Mouse (Mus musculus) liver, embryonic 15.5 days (tissue): ENCODE measurements around the gene Mia3. TPM values are rescaled to one million over a fixed set of nuclear protein-coding genes. Genes with fewer than 3 reads are reported as not detected.

ENCODE experiments used
- ATAC-seq: fragments of 200-750 bp; cut with Nextera tagmentation; 2 replicates; pipeline ENCODE4 v1.8.0; 2017; ENCODE audit warnings: moderate number of reproducible peaks, mild to moderate bottlenecking, moderate library complexity; ENCODE audit not compliant: insufficient read depth
- H3K27ac ChIP-seq: fragments of 300-500 bp; sonication (generic); replicated peaks from 2 replicates; pipeline ENCODE4 v1.5.1; 2015; ENCODE audit warnings: mild to moderate bottlenecking, inconsistent platforms
- H3K27me3 ChIP-seq: fragments of 300-500 bp; sonication (generic); 2 replicates; pipeline ENCODE4 v1.6.1; 2015; ENCODE audit warnings: mild to moderate bottlenecking, inconsistent platforms
- H3K36me3 ChIP-seq: fragments of 300-500 bp; sonication (generic); replicated peaks from 2 replicates; pipeline ENCODE4 v1.6.1; 2015; ENCODE audit warnings: moderate library complexity, mild to moderate bottlenecking, inconsistent platforms
- H3K4me1 ChIP-seq: fragments of 300-500 bp; sonication (generic); replicated peaks from 2 replicates; pipeline ENCODE4 v1.6.1; 2015; ENCODE audit warnings: inconsistent platforms
- H3K4me2 ChIP-seq: fragments of 300-500 bp; sonication (generic); 2 replicates; pipeline ENCODE4 v1.6.1; 2015; ENCODE audit warnings: moderate library complexity, mild to moderate bottlenecking, inconsistent platforms
- H3K4me3 ChIP-seq: fragments of 300-500 bp; sonication (generic); replicated peaks from 2 replicates; pipeline ENCODE4 v1.5.1; 2015; ENCODE audit warnings: mild to moderate bottlenecking, inconsistent platforms
- H3K9ac ChIP-seq: fragments of 300-500 bp; sonication (generic); 2 replicates; pipeline ENCODE4 v1.6.1; 2015; ENCODE audit warnings: moderate library complexity, mild to moderate bottlenecking, inconsistent platforms
- H3K9me3 ChIP-seq: fragments of 300-500 bp; sonication (generic); replicated peaks from 2 replicates; pipeline ENCODE4 v1.6.1; 2016; ENCODE audit warnings: inconsistent platforms
- WGBS: fragments of 180-500 bp; shearing (Covaris S2); methylation state at CpG from one replicate; pipeline ENCODE4 v1.1.7; 2015; ENCODE audit warnings: mixed read lengths; ENCODE audit not compliant: insufficient replicate concordance; 5-methylcytosine and 5-hydroxymethylcytosine counted together
- polyA plus RNA-seq: library from polyadenylated mRNA; unstranded; fragments of >200 nt; fragmentation: Nextera tagmentation; extraction: Ambion mirVana; gene quantifications from 2 replicates; pipeline ENCODE4 v1.2.1, GENCODE M21; 2015

Mia3 gene
- polyA plus RNA-seq, 1 experiment from 2014 or later: 27.0 TPM

DNA sequence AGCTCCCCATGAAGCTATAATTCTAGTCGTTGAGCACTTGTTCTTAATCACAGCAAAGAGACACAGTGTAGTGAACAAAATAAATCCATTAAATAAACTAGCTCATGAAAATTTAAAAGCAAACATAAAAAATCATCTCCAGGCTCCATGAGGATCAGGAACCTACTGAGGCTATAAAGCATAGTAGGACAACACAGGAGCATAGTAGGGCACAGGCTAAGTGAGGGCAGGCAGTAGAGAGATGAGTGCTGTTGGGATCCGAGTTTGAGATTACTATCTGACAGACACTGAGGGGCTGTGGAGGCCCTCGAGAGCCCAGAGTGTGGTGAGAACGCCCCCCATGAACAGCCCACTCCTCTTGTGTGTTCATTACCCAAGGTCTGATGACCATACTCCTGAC lies 7.7 kb upstream of the Mia3 start:
- H3K9me3 ChIP-seq: no peaks in the 10 kb centered on the region; the same call in 1 of the 2 replicates
- H3K4me2 ChIP-seq: no peak overlapping the region
- H3K27me3 ChIP-seq: peaks cover 8% of the 10 kb centered on the region; the same call in 1 of the 2 replicates
- 53% methylated on average over 4 of the region's 4 CpGs for WGBS
- H3K4me3 ChIP-seq: no peak overlapping the region
- no peak overlapping the region for H3K27ac ChIP-seq
- H3K4me1 ChIP-seq: peaks cover 6% of the 10 kb centered on the region
- no peak overlapping the region for H3K9ac ChIP-seq
- no peak for ATAC-seq
- H3K36me3 ChIP-seq: no peaks in the 10 kb centered on the region

DNA sequence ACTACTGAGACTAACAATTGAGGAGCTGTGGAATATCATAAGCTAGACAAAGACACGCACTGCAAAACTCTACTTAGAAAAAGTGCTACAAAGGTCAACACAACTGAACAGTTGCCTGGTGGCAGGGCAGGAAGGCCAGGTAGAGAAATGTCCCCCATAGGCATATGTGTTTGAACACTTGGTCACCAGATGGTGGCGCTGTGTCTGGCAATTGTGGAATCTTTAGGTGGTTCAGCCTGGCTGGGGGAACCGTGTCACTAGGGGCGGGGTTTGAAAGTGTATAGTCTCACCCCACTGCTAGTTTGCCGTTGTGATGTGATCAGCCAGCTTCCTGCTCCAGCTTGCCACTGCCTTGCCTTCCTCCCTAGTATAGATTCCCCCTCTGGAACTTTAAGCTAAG lies 5.4 kb upstream of the Mia3 start:
- Histone ChIP-seq H3K9me3 (no peaks in the 10 kb centered on the region; the same call in 1 of the 2 replicates), H3K27me3 (peaks cover 28% of the 10 kb centered on the region; the same call in 1 of the 2 replicates), H3K27ac (no peak overlapping the region), H3K9ac (no peak overlapping the region), H3K4me2 (no peak overlapping the region), H3K36me3 (no peaks in the 10 kb centered on the region), H3K4me1 (peaks cover 12% of the 10 kb centered on the region), H3K4me3 (no peak overlapping the region)
- ATAC-seq: no peak
- 67% methylated on average over 5 of the region's 5 CpGs for WGBS

DNA sequence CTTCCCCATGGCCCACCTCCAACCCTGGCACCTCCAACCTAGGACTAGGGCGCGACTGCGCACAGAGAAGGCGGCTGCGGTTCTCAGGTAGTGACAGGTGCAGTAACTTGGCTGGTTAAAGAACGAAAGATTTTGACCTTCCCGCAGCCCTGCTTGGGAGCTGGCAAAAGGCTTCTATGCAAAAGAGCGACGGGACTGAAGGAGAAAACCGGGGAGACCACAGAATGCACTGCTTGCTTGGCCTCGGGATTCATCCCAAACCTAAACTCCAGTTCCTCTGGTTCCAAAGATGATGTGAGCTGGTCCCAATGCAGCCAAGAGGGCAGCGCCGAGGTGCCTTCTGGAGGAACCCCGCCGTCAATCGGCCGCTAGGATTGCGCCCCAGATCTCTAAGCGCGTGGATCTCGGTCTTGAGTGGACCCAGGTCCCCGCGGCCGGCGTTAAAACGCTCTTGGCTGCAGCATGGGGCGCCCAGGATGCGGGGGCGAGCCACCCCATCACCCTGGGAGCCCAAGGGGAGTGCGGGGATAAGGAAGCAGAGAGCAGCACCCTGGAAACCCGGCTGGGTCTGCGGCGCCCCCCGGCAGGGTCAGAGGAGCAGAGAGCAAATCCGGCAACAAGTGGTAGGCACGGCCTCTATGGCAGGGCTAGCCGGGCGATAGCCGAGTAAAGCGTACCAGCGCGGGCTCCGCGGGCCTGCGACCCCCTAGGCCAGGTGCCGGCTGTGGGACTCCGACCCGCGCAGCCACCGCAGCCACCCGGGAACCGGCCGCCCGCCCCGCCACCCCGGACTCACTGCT lies 552 bp downstream of the Mia3 start:
- no peak overlapping the region for H3K27ac ChIP-seq
- H3K4me3 ChIP-seq: peak overlapping the region; percentile 83
- 0 out of 2 replicates have a peak, but pooled peaks cover 16% of the 10 kb centered on the region for H3K36me3 ChIP-seq
- peak overlapping the region; percentile 76 for H3K9ac ChIP-seq
- H3K4me1 ChIP-seq: peaks cover 23% of the 10 kb centered on the region
- peak; percentile 43 for ATAC-seq
- WGBS: 3% methylated on average over 56 of the region's 56 CpGs
- H3K27me3 ChIP-seq: peaks cover 48% of the 10 kb centered on the region
- no peaks in the 10 kb centered on the region for H3K9me3 ChIP-seq
- H3K4me2 ChIP-seq: peak overlapping the region; percentile 94

- 77% methylated on average over 5 of the region's 5 CpGs for WGBS
- H3K27ac ChIP-seq: no peak overlapping the region
Measured at GRCm38 (mm10) chr1:183366361-183366760, 3.0 kb downstream of the Mia3 start.

GRCm38 (mm10) chr1:183363577-183363867 lies 5.8 kb downstream of the Mia3 start:
- no peak overlapping the region for H3K27ac ChIP-seq
- 67% methylated on average over 5 of the region's 5 CpGs for WGBS
- ATAC-seq: no peak
- H3K4me1 ChIP-seq: peaks cover 8% of the 10 kb centered on the region
- no peak overlapping the region for H3K4me2 ChIP-seq
- H3K4me3 ChIP-seq: no peak overlapping the region
- peaks cover 30% of the 10 kb centered on the region for H3K36me3 ChIP-seq
- H3K9ac ChIP-seq: no peak overlapping the region
- H3K27me3 ChIP-seq: peaks cover 14% of the 10 kb centered on the region
- no peaks in the 10 kb centered on the region for H3K9me3 ChIP-seq

More at GRCm38 (mm10) chr1:183366361-183366760, 3.0 kb downstream of the Mia3 start:
- no peak for ATAC-seq
- H3K9me3 ChIP-seq: no peaks in the 10 kb centered on the region
- peaks cover 23% of the 10 kb centered on the region for H3K4me1 ChIP-seq
- no peak overlapping the region for H3K4me2 ChIP-seq
- H3K4me3 ChIP-seq: no peak overlapping the region
- H3K9ac ChIP-seq: no peak overlapping the region
- H3K36me3 ChIP-seq: 0 out of 2 replicates have a peak, but pooled peaks cover 23% of the 10 kb centered on the region
- H3K27me3 ChIP-seq: peaks cover 38% of the 10 kb centered on the region

- no peak overlapping the region for H3K9ac ChIP-seq
- peaks cover 8% of the 10 kb centered on the region for H3K27me3 ChIP-seq
- no peak overlapping the region for H3K4me2 ChIP-seq
- peaks cover 36% of the 10 kb centered on the region for H3K36me3 ChIP-seq
- WGBS: 67% methylated on average over 14 of the region's 14 CpGs
- H3K27ac ChIP-seq: no peak overlapping the region
- ATAC-seq: no peak
- 0 out of 2 replicates have a peak, but pooled peaks cover 4% of the 10 kb centered on the region for H3K4me1 ChIP-seq
- no peaks in the 10 kb centered on the region for H3K9me3 ChIP-seq
- H3K4me3 ChIP-seq: no peak overlapping the region
Measured at GRCm38 (mm10) chr1:183362729-183363576, 6.4 kb downstream of the Mia3 start.

DNA sequence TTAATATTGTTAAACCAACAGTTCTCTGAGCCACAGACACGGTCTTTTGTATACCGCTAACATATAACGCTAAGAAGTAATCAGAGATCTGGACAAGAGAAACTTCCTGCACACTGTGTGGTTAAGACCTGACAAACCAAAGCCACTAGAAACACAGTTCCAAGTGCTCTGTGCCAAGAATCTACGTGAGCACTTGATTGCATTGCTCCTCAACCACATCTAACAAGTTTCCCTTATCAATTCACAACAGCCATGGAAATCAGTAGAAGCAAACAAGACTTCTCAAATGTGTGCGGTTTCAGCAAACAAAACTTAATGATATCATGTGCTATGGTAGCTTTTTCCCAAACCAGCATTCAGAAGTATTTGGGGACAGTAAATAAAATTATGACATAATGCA lies 7.1 kb downstream of the Mia3 start:
- Histone ChIP-seq H3K9me3 (no peaks in the 10 kb centered on the region), H3K36me3 (peaks cover 43% of the 10 kb centered on the region), H3K9ac (no peak overlapping the region), H3K4me1 (no peaks in the 10 kb centered on the region), H3K4me3 (no peak overlapping the region), H3K27ac (no peak overlapping the region), H3K4me2 (no peak overlapping the region), H3K27me3 (peaks cover 2% of the 10 kb centered on the region; the same call in 1 of the 2 replicates)
- 27% methylated on average over 5 of the region's 5 CpGs for WGBS
- ATAC-seq: no peak

DNA sequence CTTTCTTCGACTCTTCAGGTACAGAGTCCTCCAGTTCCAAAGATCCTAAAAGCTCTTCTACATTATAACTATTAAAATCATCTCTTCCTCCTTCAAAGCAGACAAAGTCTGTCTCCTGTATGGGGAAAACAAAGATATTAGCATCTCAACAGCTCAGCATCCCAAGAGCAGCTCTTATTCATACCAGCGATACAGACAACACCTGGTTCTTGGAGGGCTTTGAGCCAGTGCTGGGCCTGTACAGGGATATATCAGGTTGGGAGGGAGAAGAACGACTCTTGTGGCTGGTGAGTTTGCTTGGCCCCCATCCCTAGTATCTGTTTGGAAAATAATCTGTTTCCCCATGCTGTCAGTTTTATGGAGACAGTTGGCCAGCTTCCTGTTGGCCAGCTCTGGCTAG lies 10.5 kb downstream of the Mia3 start:
- Histone ChIP-seq H3K4me1 (no peaks in the 10 kb centered on the region), H3K4me2 (no peak overlapping the region), H3K27me3 (no peaks in the 10 kb centered on the region), H3K27ac (no peak overlapping the region), H3K9ac (no peak overlapping the region), H3K36me3 (peaks cover 37% of the 10 kb centered on the region), H3K4me3 (no peak overlapping the region), H3K9me3 (no peaks in the 10 kb centered on the region)
- ATAC-seq: no peak
- WGBS: 75% methylated on average over 3 of the region's 3 CpGs

GRCm38 (mm10) chr1:183349840-183350239 lies 19.5 kb downstream of the Mia3 start:
- no peak overlapping the region for H3K4me2 ChIP-seq
- no peak for ATAC-seq
- no peak overlapping the region for H3K27ac ChIP-seq
- H3K9me3 ChIP-seq: no peaks in the 10 kb centered on the region
- H3K36me3 ChIP-seq: peaks cover 22% of the 10 kb centered on the region; the same call in 1 of the 2 replicates
- no peak overlapping the region for H3K4me3 ChIP-seq
- H3K27me3 ChIP-seq: no peaks in the 10 kb centered on the region
- 8% methylated on average over 6 of the region's 6 CpGs for whole genome bisulfite sequencing
- peaks cover 13% of the 10 kb centered on the region for H3K4me1 ChIP-seq
- no peak overlapping the region for H3K9ac ChIP-seq

DNA sequence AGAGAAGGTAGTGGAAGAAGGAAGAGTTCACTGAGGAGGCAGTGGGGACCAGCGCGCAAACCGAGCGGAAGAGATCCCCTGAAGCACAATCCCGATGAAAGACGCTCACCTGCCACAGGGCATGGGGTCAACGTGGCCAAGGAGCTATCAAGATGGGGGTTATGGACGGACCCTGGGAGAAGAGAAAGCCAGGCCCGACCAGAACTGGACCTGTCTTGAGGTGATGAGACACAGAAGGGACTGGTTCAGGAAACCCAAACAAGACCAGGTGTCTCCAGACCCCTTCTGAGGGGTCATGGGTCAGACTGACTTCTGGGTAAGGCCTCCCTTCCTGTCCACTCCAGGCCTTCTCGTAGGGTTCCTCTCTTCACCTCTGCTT lies 23.5 kb downstream of the Mia3 start:
- H3K9ac ChIP-seq: peak overlapping the region; percentile 91
- H3K27ac ChIP-seq: peak overlapping the region; percentile 95; the same call in 1 of the 2 replicates
- H3K27me3 ChIP-seq: no peaks in the 10 kb centered on the region
- H3K4me3 ChIP-seq: peak overlapping the region; percentile 88
- H3K36me3 ChIP-seq: peaks cover 18% of the 10 kb centered on the region
- 8% methylated on average over 10 of the region's 10 CpGs for WGBS
- H3K9me3 ChIP-seq: no peaks in the 10 kb centered on the region
- H3K4me2 ChIP-seq: peak overlapping the region; percentile 82
- no peak for ATAC-seq
- H3K4me1 ChIP-seq: peaks cover 18% of the 10 kb centered on the region
